Mouse (Mus musculus) gonadal fat pad, adult 2 months (tissue): ENCODE measurements around the gene Slco2a1. TPM values are rescaled to one million over a fixed set of nuclear protein-coding genes. Genes with fewer than 3 reads are reported as not detected.

ENCODE experiments used
- DNase-seq: peaks from one replicate; pipeline ENCODE4 v3.0.0-alpha.2; 2012; ENCODE audit warnings: low read depth
- polyA plus RNA-seq: library from polyadenylated mRNA; depleted of rRNA; stranded (reverse); fragments of >200 nt; gene quantifications from 2 replicates; pipeline ENCODE4 v1.2.3, GENCODE M21; 2012; rRNA removed

Slco2a1 gene
- polyA plus RNA-seq, 1 experiment, result 36.8 TPM

GRCm38 (mm10) chr9:103118651-103119275 is 130.3 kb downstream of the Slco2a1 start:
- no peak for DNase-seq

DNA sequence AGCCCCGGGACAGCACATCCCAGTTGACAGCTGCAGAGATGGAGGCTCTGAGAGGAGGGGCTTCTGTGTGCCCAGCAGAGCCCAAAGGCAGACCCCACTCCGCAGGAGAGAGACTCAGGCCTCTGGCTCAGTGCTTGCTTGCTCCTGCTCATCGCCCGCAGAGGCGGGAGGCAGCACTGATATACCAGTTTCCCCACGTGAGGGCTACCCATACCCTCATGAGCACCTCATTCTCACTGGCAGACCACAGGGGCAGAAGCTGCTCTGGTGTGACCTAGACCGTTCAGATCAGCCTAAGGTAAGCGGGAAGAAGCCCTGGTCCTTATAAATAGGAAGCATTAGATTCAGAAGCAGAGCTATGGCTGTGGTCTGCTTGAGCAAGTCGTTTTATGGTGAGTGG is 131.3 kb downstream of the Slco2a1 start:
- DNase-seq, result no peak

- no peak for DNase-seq
These were observed 131.7 kb downstream of the Slco2a1 start for GRCm38 (mm10) chr9:103120231-103120630.

- DNase-seq, result no peak
These were observed 133.0 kb downstream of the Slco2a1 start for GRCm38 (mm10) chr9:103121546-103121945.

- no peak for DNase-seq
These were observed 136.2 kb downstream of the Slco2a1 start for GRCm38 (mm10) chr9:103124746-103125145.

DNA sequence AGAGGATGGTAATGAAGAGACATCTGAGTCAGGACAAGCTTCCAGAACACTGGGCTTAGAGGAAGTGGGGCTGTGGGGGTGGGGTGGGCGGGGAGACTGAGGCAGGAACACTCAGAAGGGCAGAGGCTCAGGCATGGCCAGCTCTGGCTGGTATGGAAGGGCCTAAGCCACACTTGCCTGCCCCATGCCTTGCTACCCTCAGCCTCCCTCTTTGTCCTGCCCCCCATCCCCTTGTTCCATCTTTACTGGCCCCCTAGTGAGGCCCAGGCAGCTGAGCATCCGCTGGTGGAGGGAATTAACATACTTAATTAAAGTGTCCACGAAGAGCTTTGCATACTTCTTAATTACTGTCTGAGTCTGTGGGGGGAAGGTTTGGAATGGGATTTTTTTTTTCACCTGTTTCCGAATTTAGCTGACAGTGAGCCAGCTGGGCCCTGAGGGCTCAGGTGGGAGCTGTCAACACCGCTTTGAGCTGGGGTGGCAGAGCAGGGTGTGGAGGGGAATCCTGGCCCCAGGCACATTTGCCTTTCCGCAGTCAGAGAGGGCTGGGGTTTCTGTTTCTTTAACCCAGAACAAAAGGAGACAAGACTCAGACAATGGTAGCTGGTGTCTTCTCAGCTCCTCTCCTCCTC is 145.1 kb downstream of the Slco2a1 start:
- no peak for DNase-seq

GRCm38 (mm10) chr9:103134450-103135030 is 146.0 kb downstream of the Slco2a1 start:
- no peak for DNase-seq

GRCm38 (mm10) chr9:103139481-103139880 is 151.0 kb downstream of the Slco2a1 start:
- DNase-seq, result no peak

- DNase-seq, result no peak
These were observed 151.9 kb downstream of the Slco2a1 start for GRCm38 (mm10) chr9:103140384-103140783.

DNA sequence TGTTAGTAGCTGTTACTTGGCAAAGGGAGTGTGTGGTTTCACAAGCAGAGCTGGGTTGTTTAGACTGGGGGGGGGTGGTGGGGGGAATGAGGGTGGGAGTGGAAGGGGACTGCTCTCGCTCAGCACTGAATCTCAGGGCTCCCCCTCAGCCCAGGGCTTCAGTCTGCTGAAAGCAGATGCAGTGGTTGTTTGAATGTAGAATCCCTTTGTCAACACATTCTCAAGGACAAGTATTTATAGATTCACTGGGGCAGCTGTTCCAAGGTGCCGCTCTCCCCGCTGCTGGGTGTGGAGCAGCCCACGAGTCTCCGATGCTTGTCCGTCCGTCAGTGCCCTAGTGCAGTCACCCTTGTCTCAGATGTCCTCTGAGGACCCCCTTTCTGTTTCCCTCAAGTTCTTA is 152.8 kb downstream of the Slco2a1 start:
- DNase-seq, result no peak

DNA sequence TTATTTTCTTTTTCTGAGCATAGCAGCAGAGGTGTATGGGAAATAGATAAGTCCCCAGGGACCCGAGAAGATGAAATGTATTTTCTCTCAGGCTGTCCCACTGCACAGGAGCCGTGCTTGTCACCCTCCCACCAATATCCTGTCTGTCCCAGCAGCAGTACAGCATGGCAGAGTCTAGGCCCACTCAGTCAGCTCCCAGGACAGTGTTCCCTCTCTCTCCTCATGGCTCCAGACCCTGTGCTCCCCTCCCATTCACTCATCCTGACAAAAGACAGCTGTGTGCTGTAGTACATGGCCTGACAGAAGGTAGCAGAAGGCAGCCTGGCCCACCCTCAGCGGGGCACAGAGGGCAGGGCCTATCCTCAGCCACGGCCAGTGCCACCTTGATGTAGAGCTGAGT is 155.4 kb downstream of the Slco2a1 start:
- DNase-seq, result no peak

DNA sequence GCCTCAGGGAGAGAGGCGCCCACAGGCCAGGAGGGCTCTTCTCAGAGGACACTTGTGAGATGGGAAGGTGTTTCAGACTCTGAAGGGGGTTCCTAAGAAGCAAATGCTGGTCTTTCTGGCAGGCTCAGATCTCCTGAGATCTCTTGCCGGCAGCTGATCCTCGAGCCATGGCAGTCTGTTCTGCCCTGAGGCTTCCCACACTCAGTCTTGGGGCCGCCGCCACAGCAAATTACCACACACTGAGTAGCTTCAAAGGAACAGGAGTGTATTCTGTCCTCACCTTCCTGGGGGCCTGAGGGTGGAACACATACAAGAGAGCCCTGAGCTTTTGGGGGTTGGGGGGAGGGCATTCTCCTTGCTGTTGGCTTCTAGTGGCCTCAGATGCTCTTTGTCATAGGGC is 156.8 kb downstream of the Slco2a1 start:
- no peak for DNase-seq

Other genes with a start within 250 kb of the Slco2a1 start
- 66.4 and 68.8 TPM in 2 replicates for gene Ryk, start 153.8 kb upstream of the Slco2a1 start, polyA plus RNA-seq
- gene Rab6b, start 123.1 kb downstream of the Slco2a1 start, polyA plus RNA-seq, result 10.1 and 12.7 TPM in 2 replicates
- gene Srprb, start 213.4 kb downstream of the Slco2a1 start, polyA plus RNA-seq, result 54.8 and 69.8 TPM in 2 replicates
- gene Gm20425, start 241.6 kb downstream of the Slco2a1 start, polyA plus RNA-seq, result 0.14 and 0.30 TPM in 2 replicates
- gene Trf, start 241.7 kb downstream of the Slco2a1 start, polyA plus RNA-seq, result 927 and 1,066 TPM in 2 replicates